Comparison of ENCODE assay signal across 23 mouse cellular contexts in genomic region chr4:149634157-149634556, GRCm38 (mm10). TPM values are rescaled to one million over a fixed set of nuclear protein-coding genes. Genes with fewer than 3 reads are reported as not detected.
DNase-seq lines count a peak whose midpoint lies in the region; ATAC-seq and TF ChIP-seq lines count a peak whose summit lies in the region.
"Had no signal": no experiment of that assay in that cellular context is flagged by ENCODE, and none has a peak within 500 bp of the region (broad histone marks: within the 10 kb centered on the region; RNA-seq: fewer than 3 reads in every experiment).

No protein-coding gene starts in this region.

- H3K79me2 ChIP-seq in MEL (ENCODE audit: control insufficient read depth, insufficient read depth, low read length, poor library complexity): peaks cover 7% of the 10 kb centered on the region; the same call in 1 of the 2 replicates

- no peak for DNase-seq in liver, embryonic 11.5 days (ENCODE audit: low spot score)
- DNase-seq in liver, postnatal 0 days: no peak
- peak; percentile 55 for DNase-seq in MEL (ENCODE audit: low read depth, low spot score)
- no peak for DNase-seq in right cerebral cortex, adult 2 months (ENCODE audit: low spot score in 2 of 2)
- DNase-seq: adrenal gland, adult 2 months; adrenal gland, postnatal 10 days; adrenal gland, postnatal 25 days; B cell, adult 2 months; cerebellum, adult 11 months; cerebellum, adult 18-20 months; cerebellum, adult 8-10 months; cerebellum, adult 9-11 months; cerebellum, postnatal 14 days; cerebellum, postnatal 36 days; forebrain, postnatal 0 days had no signal

- 63% methylated on average over 1 of the region's 1 CpGs for WGBS in liver, embryonic 11.5 days
- 47% methylated on average over 1 of the region's 1 CpGs for WGBS in liver, postnatal 0 days (ENCODE audit: insufficient replicate concordance)
- WGBS in liver, embryonic 16.5 days (ENCODE audit: insufficient replicate concordance): 28% methylated on average over 1 of the region's 1 CpGs

- no peak overlapping the region for H3K4me3 ChIP-seq in liver, embryonic 11.5 days (ENCODE audit: low read depth, low read length)
- no peak overlapping the region for H3K4me3 ChIP-seq in liver, postnatal 0 days (ENCODE audit: low read depth, low read length)
- peak overlapping the region; percentile 18 to 44 for H3K4me3 ChIP-seq in MEL (ENCODE audit: control insufficient read depth in 1 of 2, insufficient read depth in 1 of 2, low read depth in 2 of 2, low read length in 2 of 2)
- H3K4me3 ChIP-seq in liver, embryonic 16.5 days (ENCODE audit: low read depth, low read length): no peak overlapping the region
- H3K4me3 ChIP-seq: embryonic facial prominence, embryonic 10.5 days; embryonic facial prominence, embryonic 12.5 days; forebrain, embryonic 13.5 days; forebrain, embryonic 15.5 days had no signal

- no peaks in the 10 kb centered on the region for H3K4me1 ChIP-seq in liver, embryonic 11.5 days (replicated peaks; ENCODE audit: control insufficient read depth, insufficient read depth, low read length)
- no peaks in the 10 kb centered on the region; the same call in 1 of the 2 replicates for H3K4me1 ChIP-seq in liver, postnatal 0 days (ENCODE audit: insufficient read depth)
- peaks cover 24 to 34% of the 10 kb centered on the region in 2 experiments for H3K4me1 ChIP-seq in MEL (ENCODE audit: control insufficient read depth in 1 of 2, insufficient read depth in 2 of 2, low read length in 2 of 2)
- H3K4me1 ChIP-seq in liver, embryonic 16.5 days (ENCODE audit: control insufficient read depth, low read depth, low read length): peaks cover 4% of the 10 kb centered on the region; the same call in 1 of the 2 replicates
- H3K4me1 ChIP-seq: embryonic facial prominence, embryonic 10.5 days; embryonic facial prominence, embryonic 12.5 days; forebrain, embryonic 13.5 days; forebrain, embryonic 15.5 days had no signal

- no peak overlapping the region for H3K4me2 ChIP-seq in liver, embryonic 11.5 days
- H3K4me2 ChIP-seq in liver, postnatal 0 days (ENCODE audit: low read depth, low read length): no peak overlapping the region
- no peak overlapping the region for H3K4me2 ChIP-seq in liver, embryonic 16.5 days (ENCODE audit: low read depth, low read length)
- H3K4me2 ChIP-seq: embryonic facial prominence, embryonic 12.5 days; forebrain, embryonic 13.5 days; forebrain, embryonic 15.5 days had no signal

- no peak for ATAC-seq in liver, embryonic 11.5 days (replicated peaks; ENCODE audit: low FRiP score)
- no peak for ATAC-seq in liver, postnatal 0 days
- ATAC-seq in liver, embryonic 16.5 days (ENCODE audit: low read depth): no peak
- ATAC-seq: CD4-positive, CD25-positive, alpha-beta regulatory T cell, adult 4 months; forebrain, embryonic 13.5 days; forebrain, embryonic 15.5 days; forebrain, postnatal 0 days had no signal

- H3K9me3 ChIP-seq in liver, embryonic 11.5 days (ENCODE audit: control insufficient read depth, low read length): no peaks in the 10 kb centered on the region
- no peaks in the 10 kb centered on the region for H3K9me3 ChIP-seq in liver, postnatal 0 days (ENCODE audit: low read length)
- no peaks in the 10 kb centered on the region for H3K9me3 ChIP-seq in MEL (replicated peaks; ENCODE audit: insufficient read depth, low read length)
- H3K9me3 ChIP-seq in liver, embryonic 16.5 days (replicated peaks; ENCODE audit: control insufficient read depth, low read length): no peaks in the 10 kb centered on the region
- H3K9me3 ChIP-seq: embryonic facial prominence, embryonic 10.5 days; embryonic facial prominence, embryonic 12.5 days; forebrain, embryonic 13.5 days; forebrain, embryonic 15.5 days; G1E had no signal

- H3K27ac ChIP-seq in liver, embryonic 11.5 days (ENCODE audit: low read depth, low read length): no peak overlapping the region
- H3K27ac ChIP-seq in liver, postnatal 0 days (ENCODE audit: low read depth): no peak overlapping the region
- peak overlapping the region; percentile 74 for H3K27ac ChIP-seq in MEL (ENCODE audit: control insufficient read depth, low read depth, low read length)
- peak overlapping the region; percentile 14; the same call in 1 of the 2 replicates for H3K27ac ChIP-seq in liver, embryonic 16.5 days (ENCODE audit: low read length)
- H3K27ac ChIP-seq: embryonic facial prominence, embryonic 10.5 days; embryonic facial prominence, embryonic 12.5 days; forebrain, embryonic 13.5 days; forebrain, embryonic 15.5 days had no signal

- TF ChIP-seq CTCF in liver, postnatal 0 days (IDR thresholded peaks at IDR 0.05; ENCODE audit: low read depth): no peak
- TF ChIP-seq CTCF in MEL (IDR thresholded peaks at IDR 0.05 in 2 of 3, conservative IDR thresholded peaks at IDR 0.05 in 1 of 3; ENCODE audit: control insufficient read depth in 1 of 3, insufficient read depth in 1 of 3, low read depth in 2 of 3, low read length in 3 of 3, poor library complexity in 1 of 3, severe bottlenecking in 1 of 3): no peak

- no peaks in the 10 kb centered on the region for H3K27me3 ChIP-seq in liver, embryonic 11.5 days (replicated peaks; ENCODE audit: control insufficient read depth, insufficient read depth, low read length)
- H3K27me3 ChIP-seq in liver, postnatal 0 days (ENCODE audit: insufficient read depth, low read length): no peaks in the 10 kb centered on the region
- no peaks in the 10 kb centered on the region for H3K27me3 ChIP-seq in MEL (ENCODE audit: control insufficient read depth in 1 of 2, insufficient read depth in 2 of 2, low read length in 2 of 2)
- no peaks in the 10 kb centered on the region for H3K27me3 ChIP-seq in liver, embryonic 16.5 days (ENCODE audit: control insufficient read depth, insufficient read depth, low read depth, low read length)
- H3K27me3 ChIP-seq: CH12.LX; embryonic facial prominence, embryonic 12.5 days; forebrain, embryonic 13.5 days; forebrain, embryonic 15.5 days had no signal

- no peak for TF ChIP-seq EP300 in liver, postnatal 0 days (IDR thresholded peaks at IDR 0.05; ENCODE audit: low read depth)
- no peak for TF ChIP-seq EP300 in MEL (IDR thresholded peaks at IDR 0.05; ENCODE audit: low read depth in 1 of 2, low read length in 2 of 2)

- TF ChIP-seq POLR2A in MEL (IDR thresholded peaks at IDR 0.05; ENCODE audit: control insufficient read depth in 1 of 2, insufficient read depth in 1 of 2, low read depth in 1 of 2, low read length in 2 of 2, poor library complexity in 1 of 2): no peak

- TF ChIP-seq RAD21 in MEL (IDR thresholded peaks at IDR 0.05; ENCODE audit: low read depth, low read length): no peak

- 0 out of 2 replicates have a peak overlapping the region, but pooled peaks have one; percentile 16 for H3K9ac ChIP-seq in liver, embryonic 11.5 days (ENCODE audit: low read depth, low read length)
- no peak overlapping the region for H3K9ac ChIP-seq in liver, postnatal 0 days (replicated peaks)
- H3K9ac ChIP-seq in MEL (ENCODE audit: control insufficient read depth, low read depth, low read length, poor library complexity, severe bottlenecking): peak overlapping the region; percentile 51
- no peak overlapping the region for H3K9ac ChIP-seq in liver, embryonic 16.5 days (ENCODE audit: low read depth, low read length)
- H3K9ac ChIP-seq: embryonic facial prominence, embryonic 12.5 days; forebrain, embryonic 13.5 days; forebrain, embryonic 15.5 days; forebrain, postnatal 0 days had no signal

- H3K36me3 ChIP-seq in liver, embryonic 11.5 days (ENCODE audit: control insufficient read depth, insufficient read depth, low read length): no peaks in the 10 kb centered on the region; the same call in 1 of the 2 replicates
- 0 out of 2 replicates have a peak, but pooled peaks cover 2% of the 10 kb centered on the region for H3K36me3 ChIP-seq in liver, postnatal 0 days (replicated peaks; ENCODE audit: insufficient read depth, low read length)
- H3K36me3 ChIP-seq in MEL (ENCODE audit: control insufficient read depth in 1 of 2, insufficient read depth in 2 of 2, low read length in 2 of 2): peaks cover 0 to 31% of the 10 kb centered on the region in 2 experiments; a peak in 2 of 4 replicates
- H3K36me3 ChIP-seq in liver, embryonic 16.5 days (ENCODE audit: control insufficient read depth, insufficient read depth): no peaks in the 10 kb centered on the region

TF ChIP-seq in MEL, 35 proteins besides CTCF, POLR2A, EP300 and RAD21:
- TF ChIP-seq TCF12 (IDR thresholded peaks at IDR 0.05; ENCODE audit: low read depth, low read length) (0 out of 2 replicates have a peak, but pooled peaks have one; percentile 4), GATA1 (IDR thresholded peaks at IDR 0.05; ENCODE audit: low read depth, low read length) (no peak), JUND (IDR thresholded peaks at IDR 0.05; ENCODE audit: low read depth, low read length) (peak; percentile 93), E2F4 (IDR thresholded peaks at IDR 0.05; ENCODE audit: borderline replicate concordance, low read depth, low read length) (no peak), ZNF384 (IDR thresholded peaks at IDR 0.05; ENCODE audit: low read depth, low read length) (no peak), NELFE (IDR thresholded peaks at IDR 0.05; ENCODE audit: low read depth, low read length) (no peak), GABPA (IDR thresholded peaks at IDR 0.05; ENCODE audit: low read depth, low read length) (no peak), ZKSCAN1 (IDR thresholded peaks at IDR 0.05; ENCODE audit: low read depth, low read length) (no peak), MEF2A (IDR thresholded peaks at IDR 0.05; ENCODE audit: extremely low read depth, insufficient replicate concordance, low read depth, low read length, poor library complexity, severe bottlenecking) (no peak), NRF1 (IDR thresholded peaks at IDR 0.05; ENCODE audit: insufficient read depth, low read depth, low read length, poor library complexity, severe bottlenecking) (no peak), SIN3A (IDR thresholded peaks at IDR 0.05; ENCODE audit: low read length) (no peak), MAFK (IDR thresholded peaks at IDR 0.05; ENCODE audit: borderline replicate concordance, low read depth, low read length) (no peak)

RNA-seq across cellular contexts. Expression of gene Clstn1, which starts 47.9 kb away (rescaled TPM):
- polyA plus RNA-seq in liver, embryonic 11.5 days (2014; fragmentation: Nextera tagmentation; extraction: Ambion mirVana): 7.8 and 7.9 TPM in 2 replicates
- polyA plus RNA-seq in liver, postnatal 0 days (2015; fragmentation: Nextera tagmentation; extraction: Ambion mirVana): 2.0 and 2.1 TPM in 2 replicates
- 19.3 and 26.6 TPM in 2 replicates for total RNA-seq in MEL (2012; rRNA removed)
- 1 to 10 TPM in 1 of 2 experiments, not detected in 1; 6.1 TPM for polyA plus RNA-seq in MEL (2012; ENCODE audit: insufficient read depth in 1 of 2, insufficient read length in 2 of 2, low read depth in 1 of 2, low replicate concordance in 2 of 2, missing spikeins in 1 of 2)
- polyA plus RNA-seq in liver, embryonic 16.5 days (2015; fragmentation: Nextera tagmentation; extraction: Ambion mirVana): 1.1 and 1.4 TPM in 2 replicates

Comparison
In these comparisons a context has a peak if more than half of its experiments do, and no peak if none do; other contexts are left out.
1. H3K27ac ChIP-seq: peak in MEL (single experiment) and liver, embryonic 16.5 days (single experiment); none in liver, embryonic 11.5 days (single experiment) and liver, postnatal 0 days (single experiment).
2. H3K9ac ChIP-seq: peak in liver, embryonic 11.5 days (single experiment) and MEL (single experiment); none in liver, postnatal 0 days (single experiment) and liver, embryonic 16.5 days (single experiment).
3. H3K4me3 ChIP-seq: peak in MEL (2 of 2); none in liver, embryonic 11.5 days (single experiment), liver, postnatal 0 days (single experiment) and liver, embryonic 16.5 days (single experiment).